Mouse (Mus musculus) intestine, embryonic 14.5 days (tissue): ENCODE measurements around the gene Hoxc11. TPM values are rescaled to one million over a fixed set of nuclear protein-coding genes. Genes with fewer than 3 reads are reported as not detected.
A peak's percentile ranks its signal among the peaks of the same experiment; 100 is the strongest.

Experiments
- ATAC-seq: fragments of 200-750 bp; cut with Nextera tagmentation; replicated peaks from 2 replicates; pipeline ENCODE4 v1.8.0; 2017; ENCODE audit warnings: low read depth, moderate number of reproducible peaks, moderate TSS enrichment, moderate library complexity; ENCODE audit not compliant: low FRiP score, low TSS enrichment
- DNase-seq: peaks from one replicate; pipeline ENCODE4 v3.0.0-alpha.2; 2018; ENCODE audit warnings: low spot score
- H3K27ac ChIP-seq: fragments of 300-500 bp; sonication (generic); 2 replicates; pipeline ENCODE4 v1.5.1; 2014; ENCODE audit warnings: low read depth, mild to moderate bottlenecking, control low read depth
- H3K27me3 ChIP-seq: fragments of 300-500 bp; sonication (generic); replicated peaks from 2 replicates; pipeline ENCODE4 v1.6.1; 2014; ENCODE audit warnings: low read length, control low read depth; ENCODE audit not compliant: control insufficient read depth, insufficient read depth
- H3K36me3 ChIP-seq: fragments of 300-500 bp; sonication (generic); 2 replicates; pipeline ENCODE4 v1.6.1; 2014; ENCODE audit warnings: low read length, control low read depth; ENCODE audit not compliant: control insufficient read depth, insufficient read depth
- H3K4me1 ChIP-seq: fragments of 300-500 bp; sonication (generic); replicated peaks from 2 replicates; pipeline ENCODE4 v1.6.1; 2014; ENCODE audit warnings: low read length, control low read depth, mixed read lengths; ENCODE audit not compliant: control insufficient read depth, insufficient read depth
- H3K4me2 ChIP-seq: fragments of 300-500 bp; sonication (generic); 2 replicates; pipeline ENCODE4 v1.6.1; 2014; ENCODE audit warnings: low read length
- H3K4me3 ChIP-seq: fragments of 300-500 bp; sonication (generic); 2 replicates; pipeline ENCODE4 v1.5.1; 2014; ENCODE audit warnings: low read depth, low read length, control low read depth, mixed read lengths
- H3K9ac ChIP-seq: fragments of 300-500 bp; sonication (generic); 2 replicates; pipeline ENCODE4 v1.6.1; 2014; ENCODE audit warnings: mild to moderate bottlenecking, low read length
- H3K9me3 ChIP-seq: fragments of 300-500 bp; sonication (generic); 2 replicates; pipeline ENCODE4 v1.6.1; 2016; ENCODE audit warnings: low read length, control low read depth; ENCODE audit not compliant: control insufficient read depth
- WGBS: fragments of 180-500 bp; shearing (Covaris S2); extraction: QIAGEN DNeasy Blood & Tissue Kit; methylation state at CpG from one replicate; pipeline ENCODE4 v1.1.7; 2014; 5-methylcytosine and 5-hydroxymethylcytosine counted together
- polyA plus RNA-seq: library from polyadenylated mRNA; unstranded; fragments of >200 nt; fragmentation: Nextera tagmentation; extraction: Ambion mirVana; gene quantifications from 2 replicates; pipeline ENCODE4 v1.2.1, GENCODE M21; 2014

The Hoxc11 gene
- polyA plus RNA-seq, 1 experiment from 2014 or later: 0.11 TPM

GRCm38 (mm10) chr15:102965892-102966775 is 11.9 kb downstream of the Hoxc11 start:
- Histone ChIP-seq H3K36me3 (no peaks in the 10 kb centered on the region), H3K27me3 (peaks cover 98% of the 10 kb centered on the region), H3K4me2 (peak overlapping the region; percentile 36), H3K4me1 (no peaks in the 10 kb centered on the region), H3K9me3 (no peaks in the 10 kb centered on the region), H3K4me3 (peak overlapping the region; percentile 23), H3K27ac (peak overlapping the region; percentile 10; the same call in 1 of the 2 replicates), H3K9ac (0 out of 2 replicates have a peak overlapping the region, but pooled peaks have one; percentile 20)
- 4% methylated on average over 28 of the region's 30 CpGs for WGBS
- DNase-seq (peak; percentile 94), ATAC-seq (peak; percentile 73; the same call in 1 of the 2 replicates)

- Histone ChIP-seq H3K4me2 (peak within 1 kb of the TSS; percentile 36), H3K9ac (peak within 1 kb of the TSS; percentile 39), H3K9me3 (no peaks in the 10 kb centered on the region), H3K36me3 (no peaks in the 10 kb centered on the region), H3K4me3 (peak within 1 kb of the TSS; percentile 23), H3K27me3 (peaks cover 98% of the 10 kb centered on the region), H3K4me1 (no peaks in the 10 kb centered on the region), H3K27ac (peak within 1 kb of the TSS; percentile 10; the same call in 1 of the 2 replicates)
- ATAC-seq (peak; percentile 75), DNase-seq (peak; percentile 74)
- 3% methylated on average over 27 of the region's 27 CpGs for WGBS
These were observed 12.6 kb downstream of the Hoxc11 start, which contains the start of gene Hoxc10 for GRCm38 (mm10) chr15:102966776-102967311. Gene Hoxc10, plus strand, starts transcription at chr15:102966796.

- Histone ChIP-seq H3K9ac (peak within 1 kb of the TSS; percentile 39), H3K4me2 (peak within 1 kb of the TSS; percentile 36), H3K27me3 (peaks cover 99% of the 10 kb centered on the region), H3K4me3 (peak within 1 kb of the TSS; percentile 23), H3K9me3 (no peaks in the 10 kb centered on the region), H3K4me1 (no peaks in the 10 kb centered on the region), H3K27ac (peak within 1 kb of the TSS; percentile 10; the same call in 1 of the 2 replicates), H3K36me3 (no peaks in the 10 kb centered on the region)
- DNase-seq (no peak), ATAC-seq (no peak)
- 4% methylated on average over 12 of the region's 12 CpGs for WGBS
These were observed 13.0 kb downstream of the Hoxc11 start, which contains the start of gene Hoxc5 for GRCm38 (mm10) chr15:102967312-102967510. Gene Hoxc5, plus strand, starts transcription at chr15:102967443.

GRCm38 (mm10) chr15:102967511-102968397 is 13.5 kb downstream of the Hoxc11 start:
- no peak overlapping the region for H3K27ac ChIP-seq
- peak overlapping the region; percentile 39 for H3K9ac ChIP-seq
- no peaks in the 10 kb centered on the region for H3K4me1 ChIP-seq
- WGBS: 3% methylated on average over 34 of the region's 34 CpGs
- DNase-seq (peak; percentile 73), ATAC-seq (no peak)
- peak overlapping the region; percentile 23 for H3K4me3 ChIP-seq
- H3K27me3 ChIP-seq: peaks cover 98% of the 10 kb centered on the region
- H3K9me3 ChIP-seq: no peaks in the 10 kb centered on the region
- H3K36me3 ChIP-seq: no peaks in the 10 kb centered on the region
- H3K4me2 ChIP-seq: peak overlapping the region; percentile 36

- H3K4me1 ChIP-seq: no peaks in the 10 kb centered on the region
- DNase-seq: no peak
- WGBS: 38% methylated on average over 1 of the region's 1 CpGs
- H3K9ac ChIP-seq: no peak overlapping the region
- H3K4me2 ChIP-seq: no peak overlapping the region
- H3K9me3 ChIP-seq: no peaks in the 10 kb centered on the region
- H3K27me3 ChIP-seq: peaks cover 98% of the 10 kb centered on the region
- H3K4me3 ChIP-seq: 0 out of 2 replicates have a peak overlapping the region, but pooled peaks have one; percentile 2
- H3K36me3 ChIP-seq: no peaks in the 10 kb centered on the region
- no peak for ATAC-seq
- no peak overlapping the region for H3K27ac ChIP-seq
These were observed 15.1 kb downstream of the Hoxc11 start for GRCm38 (mm10) chr15:102969296-102969695.

DNA sequence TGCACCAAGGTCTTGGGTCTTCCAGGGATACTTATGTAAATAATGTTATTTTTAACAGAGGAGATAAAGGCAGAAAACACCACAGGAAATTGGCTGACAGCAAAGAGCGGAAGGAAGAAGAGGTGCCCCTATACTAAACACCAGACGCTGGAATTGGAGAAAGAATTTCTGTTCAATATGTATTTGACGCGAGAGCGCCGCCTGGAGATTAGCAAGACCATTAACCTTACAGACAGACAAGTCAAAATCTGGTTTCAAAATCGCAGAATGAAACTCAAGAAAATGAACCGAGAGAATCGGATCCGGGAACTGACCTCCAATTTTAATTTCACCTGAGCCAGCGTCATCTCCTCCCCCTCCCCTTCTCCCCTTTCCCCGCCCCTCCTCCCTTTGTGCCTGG is 16.5 kb downstream of the Hoxc11 start:
- no peak for DNase-seq
- Histone ChIP-seq H3K36me3 (no peaks in the 10 kb centered on the region), H3K9ac (no peak overlapping the region), H3K4me1 (no peaks in the 10 kb centered on the region), H3K4me3 (no peak overlapping the region), H3K27me3 (peaks cover 98% of the 10 kb centered on the region), H3K4me2 (no peak overlapping the region), H3K9me3 (no peaks in the 10 kb centered on the region), H3K27ac (no peak overlapping the region)
- WGBS: under 1% methylated on average over 12 of the region's 12 CpGs
- ATAC-seq: no peak

GRCm38 (mm10) chr15:102972254-102972653 is 18.0 kb downstream of the Hoxc11 start:
- H3K4me3 ChIP-seq: no peak overlapping the region
- peak overlapping the region; percentile 14; the same call in 1 of the 2 replicates for H3K4me2 ChIP-seq
- 3% methylated on average over 21 of the region's 21 CpGs for WGBS

GRCm38 (mm10) chr15:102972753-102973152 is 18.5 kb downstream of the Hoxc11 start:
- ATAC-seq (no peak), DNase-seq (no peak)
- no peak overlapping the region for H3K27ac ChIP-seq
- H3K4me1 ChIP-seq: no peaks in the 10 kb centered on the region
- peak overlapping the region; percentile 14; the same call in 1 of the 2 replicates for H3K4me2 ChIP-seq
- H3K9ac ChIP-seq: no peak overlapping the region
- H3K27me3 ChIP-seq: peaks cover 98% of the 10 kb centered on the region
- no peaks in the 10 kb centered on the region for H3K36me3 ChIP-seq
- H3K9me3 ChIP-seq: no peaks in the 10 kb centered on the region
- 3% methylated on average over 6 of the region's 6 CpGs for WGBS
- no peak overlapping the region for H3K4me3 ChIP-seq

More at GRCm38 (mm10) chr15:102972254-102972653, 18.0 kb downstream of the Hoxc11 start:
- H3K9ac ChIP-seq: no peak overlapping the region
- no peaks in the 10 kb centered on the region for H3K36me3 ChIP-seq
- H3K27me3 ChIP-seq: peaks cover 98% of the 10 kb centered on the region
- no peak for ATAC-seq
- no peak overlapping the region for H3K27ac ChIP-seq
- no peaks in the 10 kb centered on the region for H3K9me3 ChIP-seq
- no peaks in the 10 kb centered on the region for H3K4me1 ChIP-seq
- DNase-seq: no peak
